Mouse (Mus musculus) testis, adult 2 months (tissue): ENCODE measurements at regions not wholly inside any gene's neighbourhood (a gene's known extent, or its start where the extent isn't known, plus 50 kb on each side); places are given as distances from the start of the nearest gene placed in this dataset.

Source experiments
- CTCF ChIP-seq: fragments of 200-500 bp; IDR thresholded peaks from 2 replicates; pipeline ENCODE4 v1.5.1; 2012; ENCODE audit warnings: low read depth, mild to moderate bottlenecking, inconsistent platforms, low read length, moderate library complexity; ENCODE audit not compliant: control insufficient read depth, insufficient read depth, insufficient replicate concordance
- POLR2A ChIP-seq: fragments of 200-500 bp; IDR thresholded peaks from 2 replicates; pipeline ENCODE4 v1.6.1; 2012; ENCODE audit warnings: low read depth, mild to moderate bottlenecking, inconsistent platforms, low read length, moderate library complexity; ENCODE audit not compliant: control insufficient read depth

DNA sequence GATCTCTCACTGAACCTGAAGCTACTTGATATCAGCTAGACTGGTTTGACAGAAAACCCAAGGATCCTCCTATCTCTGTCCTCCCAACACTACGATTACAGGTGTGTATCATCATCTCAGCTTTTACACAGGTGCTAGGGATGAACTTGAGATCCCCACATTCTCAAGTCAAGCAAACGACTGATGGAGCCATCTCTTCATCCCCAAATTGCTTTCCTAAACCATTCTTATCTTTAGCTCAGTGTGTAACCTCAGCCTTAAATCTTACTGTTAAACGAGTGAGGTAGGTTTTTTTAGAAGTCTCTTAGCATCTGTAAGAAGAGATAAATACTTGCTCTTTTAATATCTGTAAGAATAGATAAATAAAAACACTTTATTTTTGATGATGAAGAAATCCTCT is 242.2 kb upstream of the Zfp960 start:
- TF ChIP-seq CTCF: no peak
- TF ChIP-seq POLR2A: no peak
